Mouse (Mus musculus): ENCODE data around the gene Ccdc36.

Ccdc36 gene

DNA sequence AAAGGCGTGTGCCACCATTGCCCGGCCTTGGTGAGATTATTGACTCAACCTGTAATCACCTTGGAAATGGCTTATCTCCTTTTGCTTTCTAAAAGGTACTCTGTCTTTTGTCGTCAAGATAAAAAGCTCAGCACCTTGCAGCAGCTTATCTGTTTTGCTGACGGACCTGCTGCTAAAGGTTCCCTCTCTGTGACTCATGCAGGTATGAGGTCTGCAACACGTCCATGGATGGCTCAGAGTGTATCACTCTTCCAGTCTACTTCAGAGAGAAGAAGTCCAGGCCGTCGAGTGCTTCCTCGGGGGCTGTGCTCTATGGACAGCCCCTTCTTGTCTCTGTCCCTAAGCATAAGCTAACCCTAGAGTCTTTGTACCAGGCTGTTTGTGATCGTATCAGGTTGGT lies 50.0 kb downstream of the Ccdc36 start:
- DNase-seq (ENCODE audit: low spot score in 2 of 2), result no peak

Data from natural killer cell, adult 2 months (primary cell).